Mouse (Mus musculus): ENCODE measurements around the gene Cdc42bpb.
A peak's percentile ranks its signal among the peaks of the same experiment; 100 is the strongest.

Cdc42bpb gene

DNA sequence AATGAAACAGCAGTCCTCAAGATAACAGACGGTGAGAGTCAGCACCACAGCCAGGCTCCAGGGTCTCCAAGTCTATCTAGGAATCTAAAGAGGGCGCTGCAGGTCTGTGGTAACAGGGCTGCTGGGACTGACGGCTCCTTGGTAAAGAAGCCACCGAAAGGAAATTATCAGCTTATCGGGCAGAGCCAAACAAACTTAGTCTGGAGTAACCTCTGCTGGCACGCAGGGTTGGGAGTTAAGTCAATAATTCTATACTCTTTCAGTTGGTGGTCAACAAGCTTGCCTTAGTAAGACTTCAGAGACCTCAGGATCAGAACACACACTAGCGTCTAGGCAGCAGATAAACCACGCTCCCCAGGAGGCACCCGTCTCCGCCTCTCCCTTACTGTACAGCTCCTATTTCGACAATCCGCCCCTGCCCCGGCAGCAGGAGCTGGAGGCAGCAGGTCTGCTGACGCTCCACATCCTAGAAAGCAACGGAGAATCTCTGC, 39.6 kb downstream of the Cdc42bpb start:
- DNase-seq (ENCODE audit: low spot score) = no peak

DNA sequence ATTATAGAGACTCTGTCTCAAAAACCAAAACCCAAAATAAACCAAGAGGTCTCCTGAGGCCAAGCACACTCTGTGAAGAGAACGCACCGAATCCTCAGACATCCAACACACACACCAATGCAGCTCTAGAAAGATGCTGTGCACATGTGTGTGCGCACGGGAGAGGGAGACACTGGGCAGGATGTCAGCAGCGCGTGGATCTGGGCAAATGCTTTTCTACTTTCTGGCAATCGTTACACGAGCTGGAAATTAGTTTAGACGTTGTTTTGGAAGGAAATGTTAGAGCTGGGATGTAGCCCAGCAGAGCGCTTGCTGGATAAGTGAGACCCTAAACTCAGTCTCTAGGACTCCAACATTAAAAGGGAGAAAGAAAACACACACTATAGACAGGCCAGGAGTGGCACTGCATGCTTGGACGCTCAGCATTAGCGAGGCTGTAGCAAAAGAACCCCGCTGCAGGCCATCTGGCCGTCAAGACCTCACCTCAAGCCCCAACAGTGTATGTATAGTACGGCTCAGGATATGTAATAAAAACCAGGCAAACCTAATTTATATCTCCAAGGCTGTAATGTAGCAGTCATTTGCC, 44.4 kb downstream of the Cdc42bpb start:
- peak; percentile 19 for DNase-seq (ENCODE audit: low spot score)

DNA sequence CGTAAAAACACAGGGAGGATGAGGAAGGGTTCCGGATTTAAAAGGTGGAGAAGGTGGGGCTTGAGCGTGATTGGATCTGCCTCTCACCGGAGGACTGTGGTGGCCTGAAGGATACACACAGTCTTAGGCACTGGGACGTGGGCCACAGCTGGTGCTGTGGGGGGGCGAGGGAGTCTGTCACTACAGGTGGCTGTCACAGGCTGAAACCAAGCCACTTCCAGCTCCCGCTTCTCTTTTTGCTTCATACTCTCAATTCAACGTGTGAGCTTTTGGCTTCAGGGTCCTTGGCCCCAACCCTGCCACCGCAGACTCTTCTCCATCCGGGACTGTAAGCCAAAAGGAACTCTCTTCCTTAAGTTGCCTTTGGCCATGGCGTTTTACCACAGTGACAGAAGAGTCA, 45.1 kb downstream of the Cdc42bpb start:
- DNase-seq (ENCODE audit: low spot score) = no peak

DNA sequence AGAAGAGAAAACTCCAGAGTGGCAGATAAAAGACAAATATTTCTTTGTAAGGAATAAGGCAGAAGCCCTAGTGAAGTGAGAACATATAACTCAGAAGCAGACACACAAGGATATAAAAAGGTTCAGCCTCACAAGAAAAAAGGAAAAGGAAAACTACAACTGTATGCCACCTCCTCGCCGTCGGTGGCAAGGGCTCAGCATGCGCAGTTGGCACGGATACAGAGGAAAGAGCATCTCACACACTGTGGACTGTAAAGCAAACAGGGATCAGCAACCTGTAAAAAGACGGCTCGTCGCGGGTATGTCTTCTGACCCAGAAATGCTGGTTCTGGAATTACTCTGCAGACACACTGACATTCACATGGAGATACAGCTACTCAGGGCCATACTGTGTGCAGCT, 45.9 kb downstream of the Cdc42bpb start:
- no peak for DNase-seq (ENCODE audit: low spot score)

DNA sequence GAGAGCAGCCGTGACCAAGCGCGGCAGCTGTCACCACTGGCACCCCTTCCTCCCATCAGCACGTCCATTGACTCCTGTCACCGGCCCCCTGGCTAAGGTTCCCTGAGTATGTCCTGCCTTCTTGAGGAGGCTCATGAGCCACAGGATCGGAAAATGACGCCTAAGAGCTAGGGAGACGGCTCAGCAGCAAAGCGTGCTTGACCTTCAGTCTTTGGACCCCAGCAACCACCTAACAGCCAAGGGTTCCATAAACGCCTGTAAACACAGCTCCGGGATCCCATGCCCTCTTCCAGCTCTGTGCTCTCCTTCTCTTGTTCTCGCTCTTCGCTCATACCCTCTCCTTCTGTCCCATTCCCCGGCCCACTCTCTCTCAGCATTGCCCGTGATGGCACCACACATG, 48.2 kb downstream of the Cdc42bpb start:
- no peak for DNase-seq (ENCODE audit: low spot score)

DNA sequence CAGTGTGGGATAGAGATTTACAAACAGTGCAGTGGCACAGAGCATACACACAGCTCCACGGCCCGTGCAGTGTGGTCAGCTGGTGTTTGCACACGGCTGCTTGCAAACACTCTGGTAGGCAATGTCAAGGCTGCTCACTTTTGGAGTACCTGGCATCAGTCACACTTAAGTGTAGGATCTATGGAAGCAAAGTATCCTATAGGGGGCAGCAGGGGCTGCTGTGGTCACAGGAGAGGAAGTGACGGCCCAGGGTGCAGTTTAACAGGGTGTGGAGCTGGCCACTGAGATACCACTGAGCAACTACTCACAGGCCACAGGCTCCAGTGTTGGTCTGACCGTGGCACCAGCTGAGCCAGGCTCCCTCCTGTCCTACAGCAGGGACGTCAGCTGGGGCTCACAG, 49.2 kb downstream of the Cdc42bpb start:
- no peak for DNase-seq (ENCODE audit: low spot score)

DNA sequence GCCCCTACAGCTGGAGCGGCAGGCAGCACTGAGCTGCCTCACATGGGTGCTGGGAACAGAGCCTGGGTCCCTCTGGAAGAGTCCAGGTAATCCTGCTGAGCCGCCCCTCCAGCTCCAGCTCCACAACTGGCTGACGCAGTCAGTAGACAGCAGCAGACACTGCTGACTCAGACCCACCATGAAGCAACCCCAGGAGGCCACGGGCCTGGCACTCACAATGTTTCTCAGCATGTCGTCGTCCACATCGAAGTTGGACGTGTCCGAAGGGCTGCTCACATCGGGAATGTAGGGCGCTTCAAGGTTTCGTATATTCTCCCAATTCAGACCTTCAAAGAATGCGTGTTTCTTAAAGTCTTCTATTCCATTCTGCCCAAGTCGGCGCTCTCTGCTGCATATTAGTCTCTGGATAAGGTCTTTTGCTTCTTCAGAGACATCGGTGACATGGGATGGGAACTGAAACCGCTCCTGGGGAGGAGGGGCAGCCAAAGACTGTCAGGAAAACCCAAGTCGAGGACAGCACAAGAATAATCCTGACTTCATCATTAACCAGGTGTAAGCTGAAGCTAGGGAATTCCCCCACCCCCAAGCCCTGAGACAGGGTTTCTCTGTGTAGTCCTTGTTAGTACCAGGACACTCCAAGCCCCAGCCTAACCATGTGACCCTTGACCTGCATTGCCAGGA, 51.6 kb downstream of the Cdc42bpb start:
- no peak for DNase-seq (ENCODE audit: low spot score)

DNA sequence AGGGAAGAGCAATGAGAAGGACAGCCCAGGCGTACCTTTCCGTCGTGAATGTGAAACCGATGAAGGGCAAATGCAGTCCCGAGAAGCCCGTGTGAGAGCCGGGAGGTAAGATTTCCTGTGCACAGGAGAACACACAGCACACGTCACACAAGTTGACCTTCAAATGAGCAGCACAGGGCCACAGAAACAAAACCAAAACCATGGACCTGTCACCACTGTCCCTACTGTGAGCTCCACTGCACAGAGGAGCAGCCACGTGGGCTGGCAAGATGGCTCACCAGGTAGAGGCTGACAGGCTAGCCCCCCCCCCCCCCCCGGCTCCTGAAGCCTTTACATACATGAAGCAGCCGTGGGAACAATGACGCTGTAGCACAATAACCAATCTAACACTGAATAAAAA, 52.6 kb downstream of the Cdc42bpb start:
- no peak for DNase-seq (ENCODE audit: low spot score)

DNA sequence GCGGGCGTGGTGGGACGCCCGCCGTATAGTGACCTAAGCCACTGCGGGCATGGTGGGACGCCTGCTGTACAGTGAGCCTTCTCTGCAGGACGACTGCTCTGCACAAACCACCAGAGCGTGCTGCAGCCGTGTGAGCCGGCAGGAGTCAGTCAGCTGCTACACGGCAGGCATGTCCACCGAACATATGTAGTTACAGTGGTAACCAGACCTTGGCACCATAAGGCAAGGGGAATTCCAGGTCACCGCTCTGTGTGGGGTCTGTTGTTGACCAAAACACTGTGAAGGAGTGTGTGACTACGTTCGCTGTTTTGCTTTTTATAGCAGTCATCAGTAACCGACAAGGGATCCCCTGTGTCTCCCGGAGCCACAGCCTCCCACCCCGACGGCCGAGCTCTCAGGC, 53.0 kb downstream of the Cdc42bpb start:
- no peak for DNase-seq (ENCODE audit: low spot score)

DNA sequence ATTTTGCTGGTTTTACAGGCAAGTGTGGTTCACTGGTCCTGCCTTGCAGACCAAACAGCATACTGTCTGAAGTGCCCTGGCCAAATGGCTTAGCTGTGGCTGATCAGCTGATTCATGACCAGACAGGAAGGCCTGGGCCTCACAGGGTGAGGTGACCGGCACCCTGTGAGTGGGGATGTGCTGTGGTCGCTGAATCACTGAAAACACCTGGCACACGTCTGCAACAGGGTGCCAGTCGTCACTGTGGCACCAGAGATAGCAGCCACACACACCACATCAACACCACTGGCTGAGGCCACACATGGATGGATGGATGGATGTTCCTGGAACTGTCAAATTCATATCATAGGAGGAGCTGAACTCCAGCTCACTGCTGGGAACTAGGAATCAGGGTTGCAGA, 54.1 kb downstream of the Cdc42bpb start:
- DNase-seq (ENCODE audit: low spot score) = no peak

DNA sequence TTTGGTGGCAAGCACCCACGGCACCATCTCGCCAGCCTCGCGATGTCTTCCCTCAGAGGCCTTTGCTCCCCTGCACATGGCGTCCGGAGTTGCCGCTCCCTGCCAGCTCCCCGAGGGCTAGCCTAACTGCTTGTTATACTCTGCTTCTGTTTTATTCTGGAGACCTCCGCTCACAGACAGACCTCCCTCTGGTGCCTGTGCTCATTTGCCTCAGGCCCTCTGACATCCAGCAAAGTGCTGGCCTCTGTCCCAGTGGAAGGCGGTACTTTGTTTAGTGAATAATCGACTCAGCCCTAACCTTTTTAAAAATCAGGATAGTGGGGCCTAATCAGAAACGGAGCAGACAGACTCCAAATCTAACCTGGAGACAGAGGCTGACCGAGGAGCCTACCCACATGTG, 55.7 kb downstream of the Cdc42bpb start:
- DNase-seq (ENCODE audit: low spot score) = no peak

DNA sequence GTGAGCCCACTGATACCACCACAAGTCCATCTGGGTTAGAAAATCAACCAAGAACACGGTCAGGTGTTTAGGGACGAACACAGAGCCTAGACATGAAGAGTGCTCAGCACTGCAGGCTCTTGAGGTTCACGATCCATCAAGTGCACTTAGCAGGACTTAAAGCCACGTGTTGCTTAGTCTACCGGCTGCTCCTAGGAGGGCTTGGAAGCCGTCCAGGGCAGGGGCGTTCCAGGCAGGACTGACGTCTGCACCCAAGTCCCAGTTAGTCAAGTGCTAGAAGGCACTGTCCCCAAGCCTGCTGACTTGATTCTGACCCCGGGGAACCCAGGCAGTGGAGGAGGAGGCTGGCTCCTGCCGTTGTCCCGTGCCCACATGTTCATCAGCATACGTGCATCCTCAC, 57.0 kb downstream of the Cdc42bpb start:
- no peak for DNase-seq (ENCODE audit: low spot score)

DNA sequence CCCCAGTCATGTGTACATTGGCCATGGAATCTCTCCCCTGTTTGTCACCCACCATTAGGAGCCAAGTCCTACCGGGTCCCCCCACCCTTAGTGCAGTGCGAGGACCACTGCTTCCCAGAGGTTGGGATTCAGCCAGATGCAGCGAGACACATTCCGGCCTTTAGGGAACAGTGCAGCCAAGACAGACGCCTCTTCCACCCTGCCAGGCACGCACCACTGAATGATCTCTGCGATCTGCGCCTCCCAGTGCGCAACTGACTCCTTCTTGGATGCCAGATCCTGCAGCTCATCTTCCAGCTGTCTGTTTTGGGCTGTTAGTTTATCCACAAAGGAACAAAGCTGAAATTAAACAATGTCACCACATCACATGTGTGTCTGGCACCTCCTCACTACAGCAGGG, 59.8 kb downstream of the Cdc42bpb start:
- DNase-seq (ENCODE audit: low spot score) = no peak

DNA sequence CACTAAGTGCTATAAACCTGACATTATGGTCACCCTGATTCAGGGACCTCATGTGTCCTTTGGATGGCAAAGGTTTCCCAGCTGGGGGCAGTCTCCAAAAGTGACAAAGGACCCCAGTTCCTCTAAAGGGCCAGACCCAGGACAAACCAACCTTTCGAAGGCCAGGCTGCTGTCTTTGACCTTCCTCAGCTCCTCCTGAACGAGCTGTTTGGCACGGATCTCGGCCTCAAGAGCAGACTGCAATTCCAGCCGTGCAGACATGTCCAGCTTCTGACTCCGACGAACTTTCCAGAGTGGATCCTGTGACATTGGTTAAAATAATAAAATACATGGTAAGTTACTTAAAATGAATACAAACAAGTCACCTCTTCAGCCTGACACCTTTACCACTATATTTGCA, 63.2 kb downstream of the Cdc42bpb start:
- DNase-seq (ENCODE audit: low spot score) = no peak

DNA sequence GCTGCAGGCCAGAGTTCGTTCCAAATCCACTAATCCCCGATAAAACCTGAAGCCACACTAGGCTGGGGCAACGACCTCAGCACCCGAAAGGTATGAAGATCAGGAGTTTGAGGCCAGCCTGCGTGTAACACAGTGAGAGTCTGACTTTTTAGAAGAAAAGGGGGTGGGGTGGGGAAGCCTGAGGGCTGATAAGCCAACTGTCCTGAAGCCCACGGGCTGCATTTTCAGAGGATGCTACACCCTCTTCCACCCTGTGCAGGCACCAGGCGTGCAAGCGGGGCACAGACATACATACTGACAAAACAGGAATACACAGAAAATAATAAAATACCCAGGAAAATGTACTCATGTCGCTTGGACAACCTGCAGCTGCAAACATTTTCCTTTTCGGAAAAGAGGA, 65.7 kb downstream of the Cdc42bpb start:
- no peak for DNase-seq (ENCODE audit: low spot score)

DNA sequence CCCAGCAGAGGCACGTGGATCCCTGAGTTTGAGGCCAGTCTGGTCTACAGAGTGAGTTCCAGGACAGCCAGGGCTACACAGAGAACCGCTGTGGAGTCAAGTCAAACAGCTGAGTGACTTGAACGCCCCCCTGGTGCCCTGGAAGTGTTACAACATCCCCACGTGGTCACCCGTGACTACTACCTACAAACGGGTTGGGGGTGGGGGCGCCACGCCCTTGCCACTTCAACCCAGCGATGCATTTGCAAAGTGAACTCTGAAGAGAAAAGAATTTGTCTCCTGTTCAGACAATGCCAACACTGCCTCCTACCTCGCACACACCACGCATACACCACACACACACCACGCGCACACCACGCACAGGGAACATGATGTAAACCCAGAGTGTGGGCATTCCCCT, 67.6 kb downstream of the Cdc42bpb start:
- no peak for DNase-seq (ENCODE audit: low spot score)

DNA sequence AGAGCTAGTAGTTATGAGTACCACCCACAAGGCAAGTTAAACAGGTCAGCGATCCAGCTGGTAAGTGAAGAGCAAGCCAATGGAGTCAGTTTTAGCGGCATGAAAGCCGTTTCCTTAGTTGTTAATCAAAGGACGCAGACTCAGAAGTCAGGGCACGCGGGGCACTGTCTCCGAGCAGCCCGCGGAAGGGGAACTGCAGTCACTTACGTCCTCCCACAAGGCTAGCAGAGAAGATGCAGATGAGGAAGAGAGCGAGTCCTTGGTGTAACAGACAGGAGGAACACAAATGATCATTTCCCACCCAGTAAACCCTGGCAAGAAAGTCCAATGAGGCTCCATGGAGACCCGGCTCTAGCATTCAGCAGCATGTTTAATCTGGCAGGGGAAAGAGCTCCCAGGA, 68.3 kb downstream of the Cdc42bpb start:
- DNase-seq (ENCODE audit: low spot score) = no peak

DNA sequence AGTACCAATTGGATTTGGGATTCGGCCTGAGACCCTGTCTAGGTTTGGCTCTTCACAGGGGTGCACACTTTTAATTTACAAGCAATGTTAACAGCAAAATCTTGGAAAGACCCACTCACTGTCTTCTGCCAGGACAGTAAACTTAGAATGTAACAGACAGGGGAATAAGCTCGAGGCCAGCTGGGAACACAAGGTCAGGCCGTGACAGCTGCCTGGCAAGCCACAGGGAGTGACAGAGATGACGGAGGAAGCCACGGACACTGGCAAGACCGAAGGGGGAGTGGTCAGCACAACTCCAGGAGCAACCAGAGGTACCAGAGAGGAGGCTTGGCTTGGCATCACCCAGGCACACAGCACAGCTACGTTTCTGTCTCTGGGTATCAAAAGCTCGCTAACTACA, 70.7 kb downstream of the Cdc42bpb start:
- DNase-seq (ENCODE audit: low spot score) = no peak

DNA sequence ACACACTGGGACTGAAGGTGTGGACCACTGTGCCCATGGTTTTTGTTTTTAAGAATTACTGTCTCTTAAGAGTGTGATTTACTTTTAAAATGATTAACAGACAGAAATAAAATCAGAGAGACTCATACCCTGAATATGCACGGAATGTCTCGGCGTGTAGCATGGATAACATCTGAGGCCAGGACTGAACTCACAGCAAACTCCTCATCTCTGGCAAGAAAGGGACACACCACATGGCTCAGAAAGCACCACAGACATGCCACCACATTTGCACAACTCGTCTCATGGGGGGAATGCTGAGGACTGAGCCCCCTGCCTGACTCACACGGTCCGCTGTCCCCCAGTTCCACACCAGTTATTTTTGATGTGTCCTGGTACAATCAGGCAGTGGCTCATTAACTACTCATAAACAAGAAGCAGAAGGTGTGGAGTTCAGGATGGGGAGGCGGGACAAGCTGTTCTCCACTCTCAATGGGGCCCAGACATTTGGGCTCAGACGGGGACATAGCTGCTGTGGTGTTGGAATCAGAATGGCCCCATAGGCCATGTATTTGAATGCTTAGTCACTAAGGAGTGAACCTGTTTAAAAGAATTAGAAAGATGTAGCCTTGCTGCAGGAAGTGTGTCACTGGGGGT, 73.7 kb downstream of the Cdc42bpb start:
- no peak for DNase-seq (ENCODE audit: low spot score)

DNA sequence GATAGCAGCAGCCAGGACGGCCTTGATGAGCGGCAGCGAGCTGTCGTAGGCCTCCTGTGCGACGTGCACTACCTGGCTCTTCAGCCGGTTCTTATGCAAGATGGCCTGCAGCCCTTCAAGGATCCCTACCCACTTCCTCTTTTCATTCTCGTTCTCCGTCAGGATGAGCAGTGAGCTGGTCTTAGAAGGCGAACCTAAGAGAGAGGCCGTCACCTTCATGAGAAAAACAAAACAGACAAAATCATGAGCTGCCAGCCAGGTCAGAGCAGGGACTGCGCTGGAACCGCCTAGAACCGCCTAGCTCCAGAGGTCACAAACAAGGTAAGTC, 75.5 kb downstream of the Cdc42bpb start:
- no peak for DNase-seq (ENCODE audit: low spot score)

DNA sequence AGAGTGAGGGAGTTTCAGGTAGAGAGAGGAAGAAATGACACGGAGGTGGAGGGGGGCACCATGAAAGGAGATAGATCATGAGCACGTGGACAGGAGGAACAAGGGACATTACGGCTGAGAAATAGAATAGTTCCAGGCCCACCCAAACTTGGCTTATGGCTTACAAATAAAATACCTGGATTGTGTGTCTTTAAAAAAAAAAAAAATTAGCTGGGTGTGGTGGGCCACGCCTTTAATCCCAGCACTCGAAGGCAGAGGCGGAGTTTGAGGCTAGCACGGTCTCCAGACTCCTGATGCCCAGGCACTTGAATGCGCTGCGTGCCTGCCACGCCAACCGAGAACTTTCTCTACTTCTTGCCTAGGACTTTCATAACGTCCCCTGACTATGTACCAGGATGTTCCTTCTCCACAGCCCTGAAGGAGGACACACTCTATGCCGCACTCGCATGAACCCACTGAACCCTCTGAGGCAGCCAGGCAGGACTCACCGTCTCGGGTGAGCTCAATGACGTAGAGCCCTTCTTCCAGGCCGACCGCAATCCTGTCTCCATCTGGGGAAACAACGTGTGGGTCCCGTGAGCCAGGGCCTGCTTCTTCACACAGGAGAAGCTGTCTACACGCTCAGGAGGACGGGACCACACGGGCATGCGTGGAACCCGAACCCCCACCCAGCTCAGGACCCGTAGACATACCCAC, 76.0 kb downstream of the Cdc42bpb start:
- DNase-seq (ENCODE audit: low spot score) = no peak

DNA sequence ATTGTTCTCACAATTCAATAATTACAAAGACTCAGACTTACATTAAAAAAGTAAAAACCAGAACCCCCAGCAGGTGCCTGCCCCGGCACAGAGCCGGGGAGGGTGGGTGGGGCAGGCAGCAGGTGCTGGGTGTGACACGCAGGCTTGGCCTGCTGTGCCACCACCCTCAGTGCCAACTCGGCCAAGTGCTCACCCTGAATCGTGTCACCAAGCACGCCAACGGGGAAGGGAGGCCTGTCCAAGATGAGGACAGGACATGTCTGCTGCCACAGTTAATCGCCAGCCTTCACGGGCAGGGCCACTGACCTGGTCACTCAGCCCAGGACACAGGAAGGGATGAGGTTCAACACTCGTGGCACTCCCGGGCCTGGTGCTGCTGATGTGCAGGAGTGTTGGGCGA, 84.5 kb downstream of the Cdc42bpb start:
- DNase-seq (ENCODE audit: low spot score) = no peak

DNA sequence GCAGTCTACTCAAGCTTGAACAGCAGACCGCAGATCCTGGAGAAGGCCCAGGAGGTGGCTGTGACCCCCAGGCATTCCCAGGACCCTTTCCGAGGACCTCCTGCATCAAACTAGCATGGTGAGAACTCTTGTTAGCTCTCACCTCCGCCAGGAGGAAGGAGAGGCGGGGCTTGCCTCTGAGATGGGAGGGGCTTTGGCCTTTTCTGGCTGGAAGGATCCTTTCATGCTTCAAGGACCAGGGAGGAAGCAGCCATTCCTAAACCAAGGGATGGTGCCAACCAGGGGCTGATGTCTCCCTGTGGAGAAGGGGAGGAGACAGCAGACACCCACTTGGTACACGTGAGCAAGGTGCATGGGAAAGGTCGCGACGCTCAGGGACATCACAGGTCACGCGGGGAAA, 93.0 kb downstream of the Cdc42bpb start:
- no peak for DNase-seq (ENCODE audit: low spot score)

Measured in MN1 (cell line).